In the genomic region with DNA sequence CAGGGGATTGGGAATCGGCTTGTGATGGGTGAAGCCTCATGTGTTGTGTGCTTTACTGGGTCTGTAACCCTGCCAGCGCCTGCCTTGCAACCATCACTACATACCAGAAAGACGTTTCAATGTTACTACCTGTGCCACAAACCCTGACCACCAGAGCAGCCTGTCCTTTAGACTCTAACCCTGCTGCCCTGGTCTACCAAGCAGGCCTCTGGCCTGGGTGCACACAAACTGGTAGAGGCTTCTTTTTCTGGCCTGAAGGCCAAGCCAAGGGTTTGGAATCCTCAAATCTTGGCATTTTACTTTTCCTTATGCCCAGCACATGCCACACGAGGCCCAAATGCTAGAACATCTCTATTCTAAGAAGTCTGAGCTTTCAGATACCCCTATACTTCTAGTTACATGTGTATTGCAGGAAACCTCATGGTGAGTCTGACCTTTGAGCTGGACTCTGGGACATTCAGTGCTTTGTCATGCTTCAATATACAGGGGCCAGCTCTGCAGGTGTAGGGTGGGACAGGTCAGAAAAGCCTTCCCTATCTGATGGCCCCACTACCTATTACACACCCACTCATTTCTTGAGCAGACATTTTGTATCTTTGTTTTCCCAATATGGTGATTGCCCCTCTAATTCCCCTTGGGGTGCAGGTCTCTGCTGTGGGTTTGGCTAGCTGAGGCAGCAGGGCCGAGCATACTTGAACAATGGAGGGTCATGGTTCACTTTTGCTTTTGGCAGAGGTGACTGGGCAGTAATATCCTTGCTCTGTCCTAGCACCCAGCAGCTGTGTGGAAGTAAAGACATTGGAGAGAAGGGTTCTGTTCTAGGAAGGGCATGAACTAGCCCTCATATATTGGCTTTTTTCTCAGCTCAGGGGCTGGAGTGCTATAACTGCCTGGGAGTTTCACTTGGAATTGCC, we compare ENCODE assay signal across 25 mouse cellular contexts. TPM values are rescaled to one million over a fixed set of nuclear protein-coding genes. Genes with fewer than 3 reads are reported as not detected.
DNase-seq lines count a peak whose midpoint lies in the region; ATAC-seq and TF ChIP-seq lines count a peak whose summit lies in the region.
"Had no signal": no experiment of that assay in that cellular context is flagged by ENCODE, and none has a peak within 500 bp of the region (broad histone marks: within the 10 kb centered on the region; RNA-seq: fewer than 3 reads in every experiment).

No protein-coding gene starts in this region.

- H3K27ac ChIP-seq in kidney, embryonic 14.5 days (ENCODE audit: low read depth, low read length): no peak overlapping the region
- peak overlapping the region; percentile 21; the same call in 1 of the 2 replicates for H3K27ac ChIP-seq in liver, adult 2 months (replicated peaks; ENCODE audit: insufficient read depth, low read depth, low read length)
- H3K27ac ChIP-seq in liver, embryonic 11.5 days (ENCODE audit: low read depth, low read length): no peak overlapping the region
- 0 out of 2 replicates have a peak overlapping the region, but pooled peaks have one; percentile 7 for H3K27ac ChIP-seq in intestine, postnatal 0 days (ENCODE audit: low read depth, low read length)
- H3K27ac ChIP-seq: embryonic facial prominence, embryonic 15.5 days; forebrain, embryonic 15.5 days; heart, adult 2 months; hindbrain, embryonic 12.5 days had no signal

- H3K27me3 ChIP-seq in kidney, embryonic 14.5 days (ENCODE audit: control insufficient read depth, insufficient read depth, low read length): no peaks in the 10 kb centered on the region
- no peaks in the 10 kb centered on the region for H3K27me3 ChIP-seq in liver, adult 2 months (ENCODE audit: control insufficient read depth, insufficient read depth, low read length)
- H3K27me3 ChIP-seq in liver, embryonic 11.5 days (replicated peaks; ENCODE audit: control insufficient read depth, insufficient read depth, low read length): no peaks in the 10 kb centered on the region
- H3K27me3 ChIP-seq in intestine, postnatal 0 days (replicated peaks; ENCODE audit: control insufficient read depth, insufficient read depth, low read length): no peaks in the 10 kb centered on the region
- no peaks in the 10 kb centered on the region for H3K27me3 ChIP-seq in myocyte (ENCODE audit: control insufficient read depth, insufficient read depth, insufficient read length)
- H3K27me3 ChIP-seq: embryonic facial prominence, embryonic 15.5 days; forebrain, embryonic 15.5 days; heart, embryonic 12.5 days; hindbrain, embryonic 12.5 days had no signal

- no peak for ATAC-seq in kidney, embryonic 14.5 days (ENCODE audit: low FRiP score, low TSS enrichment)
- no peak for ATAC-seq in liver, embryonic 11.5 days (replicated peaks; ENCODE audit: low FRiP score)
- peak; percentile 81 for ATAC-seq in intestine, postnatal 0 days
- ATAC-seq: forebrain, embryonic 15.5 days had no signal

- H3K4me2 ChIP-seq in kidney, embryonic 14.5 days (replicated peaks; ENCODE audit: low read depth, low read length): no peak overlapping the region
- no peak overlapping the region for H3K4me2 ChIP-seq in liver, embryonic 11.5 days
- H3K4me2 ChIP-seq in intestine, postnatal 0 days (replicated peaks; ENCODE audit: low read depth): no peak overlapping the region
- peak overlapping the region; percentile 57 for H3K4me2 ChIP-seq in myocyte (ENCODE audit: low read depth)
- H3K4me2 ChIP-seq: embryonic facial prominence, embryonic 15.5 days; forebrain, embryonic 15.5 days; heart, embryonic 12.5 days; hindbrain, embryonic 12.5 days had no signal

- no peaks in the 10 kb centered on the region for H3K4me1 ChIP-seq in kidney, embryonic 14.5 days (ENCODE audit: control insufficient read depth, insufficient read depth, low read length)
- peaks cover 13% of the 10 kb centered on the region for H3K4me1 ChIP-seq in liver, adult 2 months (ENCODE audit: control insufficient read depth, insufficient read depth, low read length)
- H3K4me1 ChIP-seq in liver, embryonic 11.5 days (replicated peaks; ENCODE audit: control insufficient read depth, insufficient read depth, low read length): no peaks in the 10 kb centered on the region
- H3K4me1 ChIP-seq in intestine, postnatal 0 days (replicated peaks; ENCODE audit: control insufficient read depth, insufficient read depth, low read length): 0 out of 2 replicates have a peak, but pooled peaks cover 3% of the 10 kb centered on the region
- H3K4me1 ChIP-seq: embryonic facial prominence, embryonic 15.5 days; forebrain, embryonic 15.5 days; heart, embryonic 12.5 days; hindbrain, embryonic 12.5 days had no signal

- no peak for TF ChIP-seq POLR2A in liver, adult 2 months (IDR thresholded peaks at IDR 0.05; ENCODE audit: extremely low read depth, insufficient read depth, low read length)
- TF ChIP-seq POLR2A in myocyte (IDR thresholded peaks at IDR 0.05; ENCODE audit: insufficient read length, low read depth): no peak

- no peaks in the 10 kb centered on the region for H3K79me2 ChIP-seq in liver, adult 2 months (ENCODE audit: control insufficient read depth, insufficient read depth, low read length)
- no peaks in the 10 kb centered on the region for H3K79me2 ChIP-seq in myocyte (ENCODE audit: control insufficient read depth, insufficient read depth)

- no peaks in the 10 kb centered on the region for H3K36me3 ChIP-seq in kidney, embryonic 14.5 days (ENCODE audit: control insufficient read depth, insufficient read depth, low read length)
- no peaks in the 10 kb centered on the region for H3K36me3 ChIP-seq in liver, adult 2 months (ENCODE audit: control insufficient read depth, insufficient read depth, low read length)
- no peaks in the 10 kb centered on the region for H3K36me3 ChIP-seq in liver, embryonic 11.5 days (ENCODE audit: control insufficient read depth, insufficient read depth, low read length)
- no peaks in the 10 kb centered on the region for H3K36me3 ChIP-seq in intestine, postnatal 0 days (ENCODE audit: control insufficient read depth, insufficient read depth)
- H3K36me3 ChIP-seq in myocyte (ENCODE audit: control insufficient read depth, insufficient read depth): no peaks in the 10 kb centered on the region
- H3K36me3 ChIP-seq: embryonic facial prominence, embryonic 15.5 days; forebrain, embryonic 15.5 days; heart, embryonic 12.5 days; hindbrain, embryonic 12.5 days had no signal

- DNase-seq in kidney, adult 18-20 months: peak; percentile 25
- DNase-seq in liver, adult 2 months (ENCODE audit: extremely low read depth, low read depth, low spot score): peak; percentile 58
- no peak for DNase-seq in liver, embryonic 11.5 days (ENCODE audit: low spot score)
- DNase-seq in gastrocnemius, adult 8-10 months (ENCODE audit: low spot score in 2 of 2): no peak
- no peak for DNase-seq in urinary bladder, adult 18-20 months (ENCODE audit: low spot score in 2 of 2)
- DNase-seq: adrenal gland, adult 8-10 months; adrenal gland, postnatal 36 days; cerebellum, adult 2 months; cerebellum, postnatal 14 days; embryo, embryonic 11 days; gastrocnemius, postnatal 10 days; heart, adult 2 months; heart, postnatal 4 days had no signal

- TF ChIP-seq CTCF in liver, adult 2 months (IDR thresholded peaks at IDR 0.05; ENCODE audit: low read depth, low read length): no peak
- TF ChIP-seq CTCF in intestine, postnatal 0 days (IDR thresholded peaks at IDR 0.05; ENCODE audit: low read depth): no peak

- no peak overlapping the region for H3K4me3 ChIP-seq in kidney, embryonic 14.5 days (ENCODE audit: low read length)
- no peak overlapping the region for H3K4me3 ChIP-seq in liver, adult 2 months (ENCODE audit: insufficient read depth, low read depth, low read length)
- H3K4me3 ChIP-seq in liver, embryonic 11.5 days (ENCODE audit: low read depth, low read length): no peak overlapping the region
- no peak overlapping the region for H3K4me3 ChIP-seq in intestine, postnatal 0 days (ENCODE audit: low read depth, low read length)
- H3K4me3 ChIP-seq in myocyte: no peak overlapping the region
- H3K4me3 ChIP-seq: embryonic facial prominence, embryonic 15.5 days; forebrain, embryonic 15.5 days; heart, adult 2 months; heart, embryonic 12.5 days; hindbrain, embryonic 12.5 days had no signal

- no peak overlapping the region for H3ac ChIP-seq in myocyte (ENCODE audit: control insufficient read depth, insufficient read length)

- 82% methylated on average over 5 of the region's 5 CpGs for WGBS in kidney, embryonic 14.5 days
- WGBS in liver, adult 2 months: 60% methylated on average over 5 of the region's 5 CpGs
- WGBS in liver, embryonic 11.5 days: 66% methylated on average over 5 of the region's 5 CpGs
- 55% methylated on average over 5 of the region's 5 CpGs for WGBS in intestine, postnatal 0 days

- H3K9me3 ChIP-seq in kidney, embryonic 14.5 days (ENCODE audit: control insufficient read depth, low read length): no peaks in the 10 kb centered on the region
- no peaks in the 10 kb centered on the region for H3K9me3 ChIP-seq in liver, embryonic 11.5 days (ENCODE audit: control insufficient read depth, low read length)
- H3K9me3 ChIP-seq in intestine, postnatal 0 days (ENCODE audit: control insufficient read depth): no peaks in the 10 kb centered on the region
- H3K9me3 ChIP-seq: embryonic facial prominence, embryonic 15.5 days; forebrain, embryonic 15.5 days; hindbrain, embryonic 12.5 days had no signal

- H3K9ac ChIP-seq in kidney, embryonic 14.5 days (ENCODE audit: low read depth, low read length): no peak overlapping the region
- H3K9ac ChIP-seq in liver, adult 2 months (ENCODE audit: low read depth, low read length): no peak overlapping the region
- no peak overlapping the region for H3K9ac ChIP-seq in liver, embryonic 11.5 days (ENCODE audit: low read depth, low read length)
- H3K9ac ChIP-seq in intestine, postnatal 0 days (ENCODE audit: low read depth, low read length): no peak overlapping the region
- H3K9ac ChIP-seq: embryonic facial prominence, embryonic 15.5 days; forebrain, embryonic 15.5 days; heart, embryonic 12.5 days; hindbrain, embryonic 12.5 days had no signal

RNA-seq across cellular contexts. Expression of a gene that starts 1.0 kb away (rescaled TPM):
- polyA plus RNA-seq in kidney, embryonic 14.5 days (2014; fragmentation: Nextera tagmentation; extraction: Ambion mirVana): 0.33 TPM in 1 of 2 replicates, not detected in the other
- total RNA-seq in liver, adult 2 months (2014; rRNA removed): 0.65 TPM in 1 of 2 replicates, not detected in the other
- 0.15 and 0.40 TPM in 2 replicates for polyA plus RNA-seq in liver, adult 2 months (2012; rRNA removed)
- polyA plus RNA-seq in liver, embryonic 11.5 days (2014; fragmentation: Nextera tagmentation; extraction: Ambion mirVana): not detected in 2 replicates
- polyA plus RNA-seq in intestine, postnatal 0 days (2015; fragmentation: Nextera tagmentation; extraction: Ambion mirVana): 3.0 and 3.5 TPM in 2 replicates
- polyA plus RNA-seq in myocyte (2012; fragmentation: generic; extraction: Trizol): 0.64 TPM
- not detected for total RNA-seq in gastrocnemius, adult 8-10 months (2022)
- total RNA-seq: adrenal gland, adult 8-10 months; adrenal gland, postnatal 36 days; common myeloid progenitor, adult 5-6 weeks; gastrocnemius, postnatal 10 days; gastrocnemius, postnatal 4 days; heart, adult 2 months; heart, postnatal 4 days had no signal
- polyA plus RNA-seq: cerebellum, adult 2 months; embryonic facial prominence, embryonic 11.5 days; embryonic facial prominence, embryonic 15.5 days; forebrain, embryonic 11.5 days; forebrain, embryonic 15.5 days; heart, adult 2 months; heart, embryonic 12.5 days; heart, embryonic 16.5 days; hindbrain, embryonic 12.5 days had no signal

RNA-seq across cellular contexts. Expression of a gene that starts 53.0 kb away (rescaled TPM):
- 8.5 and 9.6 TPM in 2 replicates for polyA plus RNA-seq in kidney, embryonic 14.5 days (2014; fragmentation: Nextera tagmentation; extraction: Ambion mirVana)
- total RNA-seq in liver, adult 2 months (2014; rRNA removed): 272 and 380 TPM in 2 replicates
- 148 and 160 TPM in 2 replicates for polyA plus RNA-seq in liver, adult 2 months (2012; rRNA removed)
- 0.52 and 0.62 TPM in 2 replicates for polyA plus RNA-seq in liver, embryonic 11.5 days (2014; fragmentation: Nextera tagmentation; extraction: Ambion mirVana)
- polyA plus RNA-seq in intestine, postnatal 0 days (2015; fragmentation: Nextera tagmentation; extraction: Ambion mirVana): 45.2 and 49.9 TPM in 2 replicates
- 2.4 TPM for polyA plus RNA-seq in myocyte (2012; fragmentation: generic; extraction: Trizol)
- total RNA-seq in gastrocnemius, adult 8-10 months (2022): under 1 TPM in 1 of 4 experiments, not detected in 3; 0.27 TPM
- total RNA-seq: adrenal gland, postnatal 36 days; common myeloid progenitor, adult 5-6 weeks; gastrocnemius, postnatal 10 days; heart, adult 2 months; heart, postnatal 4 days had no signal
- polyA plus RNA-seq: cerebellum, adult 2 months; embryonic facial prominence, embryonic 11.5 days; embryonic facial prominence, embryonic 15.5 days; forebrain, embryonic 11.5 days; forebrain, embryonic 15.5 days; heart, adult 2 months; heart, embryonic 12.5 days; heart, embryonic 16.5 days; hindbrain, embryonic 12.5 days had no signal

Comparison
In these comparisons a context has a peak if more than half of its experiments do, and no peak if none do; other contexts are left out.
1. DNase-seq: peak in kidney, adult 18-20 months (single experiment) and liver, adult 2 months (single experiment); none in liver, embryonic 11.5 days (single experiment), gastrocnemius, adult 8-10 months (0 of 2) and urinary bladder, adult 18-20 months (0 of 2).
2. H3K27ac ChIP-seq: peak in liver, adult 2 months (single experiment) and intestine, postnatal 0 days (single experiment); none in kidney, embryonic 14.5 days (single experiment) and liver, embryonic 11.5 days (single experiment).